Mouse (Mus musculus) midbrain, embryonic 16.5 days (tissue): ENCODE data around the gene Thyn1. TPM values are rescaled to one million over a fixed set of nuclear protein-coding genes. Genes with fewer than 3 reads are reported as not detected.

Experiments used
- polyA plus RNA-seq: library from polyadenylated mRNA; unstranded; fragments of >200 nt; fragmentation: Nextera tagmentation; extraction: Ambion mirVana; gene quantifications from 2 replicates; pipeline ENCODE4 v1.2.1, GENCODE M21; 2015

Thyn1 gene
- polyA plus RNA-seq, 1 experiment from 2014 or later: 129 TPM

Other genes starting within 250 kb of the Thyn1 start
- 3.1 and 3.6 TPM in 2 replicates for gene Glb1l2, start 193.2 kb upstream of the Thyn1 start, polyA plus RNA-seq
- gene Glb1l3, start 138.8 kb upstream of the Thyn1 start, polyA plus RNA-seq: not detected in 2 replicates
- gene Gm1110, start 76.6 kb upstream of the Thyn1 start, polyA plus RNA-seq: 0.16 and 0.21 TPM in 2 replicates
- 33.2 and 33.9 TPM in 2 replicates for gene Acad8, start 144 bp upstream of the Thyn1 start, polyA plus RNA-seq
- 88.0 and 89.0 TPM in 2 replicates for gene Vps26b, start 30.4 kb downstream of the Thyn1 start, polyA plus RNA-seq
- gene Ncapd3, start 30.5 kb downstream of the Thyn1 start, polyA plus RNA-seq: 14.9 and 15.3 TPM in 2 replicates
- gene Jam3, start 155.7 kb downstream of the Thyn1 start, polyA plus RNA-seq: 46.3 and 57.8 TPM in 2 replicates